Mouse (Mus musculus) bone marrow macrophage, adult 2 months (primary cell): ENCODE data around the gene Sult2b1.

ENCODE experiments used
- CTCF ChIP-seq: IDR thresholded peaks from 2 replicates; pipeline ENCODE4 v1.5.1; 2012; ENCODE audit warnings: low read depth, mild to moderate bottlenecking, low read length, moderate library complexity
- POLR2A ChIP-seq: IDR thresholded peaks from 2 replicates; pipeline ENCODE4 v1.6.1; 2012; ENCODE audit warnings: mild to moderate bottlenecking, low read depth, low read length, borderline replicate concordance

GRCm38 (mm10) chr7:45681046-45681736, 103.3 kb downstream of the Sult2b1 start:
- TF ChIP-seq CTCF = no peak
- no peak for TF ChIP-seq POLR2A
